Mouse (Mus musculus) gastrocnemius, postnatal 10 days (tissue): ENCODE results near the gene Fam3a. TPM values are rescaled to one million over a fixed set of nuclear protein-coding genes. Genes with fewer than 3 reads are reported as not detected.

ENCODE experiments used
- total RNA-seq, 2 experiments: library from RNA; stranded (reverse); gene quantifications; 2 replicates each; pipeline ENCODE4 v1.2.3; 2021

Fam3a gene
- total RNA-seq, 2 experiments from 2014 or later: 18.3 to 18.4 TPM

Other genes with a start within 250 kb of the Fam3a start
- not detected for gene Tex28, start 225.4 kb downstream of the Fam3a start, total RNA-seq
- not detected for gene Tktl1, start 216.0 kb downstream of the Fam3a start, total RNA-seq
- 100 to 1,000 TPM; 113 to 163 TPM for gene Flna, start 143.5 kb downstream of the Fam3a start, total RNA-seq
- gene Emd, start 138.6 kb downstream of the Fam3a start, total RNA-seq: 10 to 100 TPM; 23.3 to 25.2 TPM
- gene Rpl10, start 122.5 kb downstream of the Fam3a start, total RNA-seq: 100 to 1,000 TPM; 163 to 167 TPM
- gene Taz, start 111.4 kb downstream of the Fam3a start, total RNA-seq: 10 to 100 TPM; 41.7 to 47.4 TPM
- 10 to 100 TPM; 62.8 to 69.4 TPM for gene Dnase1l1, start 110.9 kb downstream of the Fam3a start, total RNA-seq
- 10 to 100 TPM; 88.7 to 99.7 TPM for gene Atp6ap1, start 96.2 kb downstream of the Fam3a start, total RNA-seq
- 10 to 100 TPM; 44.8 to 50.9 TPM for gene Gdi1, start 88.3 kb downstream of the Fam3a start, total RNA-seq
- gene Fam50a, start 80.2 kb downstream of the Fam3a start, total RNA-seq: 10 to 100 TPM; 27.1 to 31.2 TPM
- 1 to 10 TPM; 2.5 to 5.8 TPM for gene Plxna3, start 64.2 kb downstream of the Fam3a start, total RNA-seq
- 10 to 100 TPM; 40.6 to 45.2 TPM for gene Lage3, start 39.7 kb downstream of the Fam3a start, total RNA-seq
- 10 to 100 TPM; 51.1 to 51.7 TPM for gene Ubl4a, start 20.1 kb downstream of the Fam3a start, total RNA-seq
- gene Slc10a3, start 19.9 kb downstream of the Fam3a start, total RNA-seq: 1 to 10 TPM; 4.8 to 5.6 TPM
- 10 to 100 TPM; 25.1 to 27.5 TPM for gene Ikbkg, start within 50 bp of the Fam3a start, total RNA-seq
- gene G6pdx, start 35.9 kb upstream of the Fam3a start, total RNA-seq: 1 to 10 TPM; 6.9 to 8.2 TPM
- gene Gm6880, start 88.1 kb upstream of the Fam3a start, total RNA-seq: not detected
- gene Olfr1326-ps1, start 181.6 kb upstream of the Fam3a start, total RNA-seq: not detected
- not detected for gene Olfr1325, start 199.4 kb upstream of the Fam3a start, total RNA-seq